Mouse (Mus musculus) olfactory bulb, adult 2 months (tissue): Measurements from ENCODE around the gene Gnas.

Experiments
- CTCF ChIP-seq: fragments of 200-500 bp; IDR thresholded peaks from 2 replicates; pipeline ENCODE4 v1.5.1; 2012; ENCODE audit warnings: low read depth, mild to moderate bottlenecking, low read length, moderate library complexity; ENCODE audit not compliant: insufficient read depth
- POLR2A ChIP-seq: fragments of 200-500 bp; IDR thresholded peaks from 2 replicates; pipeline ENCODE4 v1.6.1; 2012; ENCODE audit warnings: mild to moderate bottlenecking, low read depth, low read length, moderate library complexity; ENCODE audit not compliant: insufficient read depth

- TF ChIP-seq CTCF = no peak
- TF ChIP-seq POLR2A = no peak
These were observed 21.5 kb downstream of the Gnas start for GRCm38 (mm10) chr2:174305646-174306045.
